Mouse (Mus musculus) thymus, adult 2 months (tissue): ENCODE measurements at regions not wholly inside any gene's neighbourhood (a gene's known extent, or its start where the extent isn't known, plus 50 kb on each side); places are given as distances from the start of the nearest gene placed in this dataset.

Source experiments
- CTCF ChIP-seq: fragments of 200-500 bp; IDR thresholded peaks from 2 replicates; pipeline ENCODE4 v1.5.1; 2012; ENCODE audit warnings: mild to moderate bottlenecking, control low read depth, low read length, moderate library complexity, borderline replicate concordance; ENCODE audit not compliant: control insufficient read depth, poor library complexity, insufficient read depth; ENCODE audit errors: extremely low read depth
- POLR2A ChIP-seq: fragments of 200-500 bp; IDR thresholded peaks from 2 replicates; pipeline ENCODE4 v1.6.1; 2012; ENCODE audit warnings: mild to moderate bottlenecking, low read length, control low read depth, moderate library complexity; ENCODE audit not compliant: control insufficient read depth, poor library complexity, insufficient read depth; ENCODE audit errors: extremely low read depth

- TF ChIP-seq POLR2A (no peak), CTCF (no peak)
Measured at GRCm38 (mm10) chr8:88024496-88024895, 65.1 kb upstream of the Zfp423 start.
